Mouse (Mus musculus) midbrain, embryonic 14.5 days (tissue): Measurements from ENCODE around the gene Pms1. TPM values are rescaled to one million over a fixed set of nuclear protein-coding genes. Genes with fewer than 3 reads are reported as not detected.

ENCODE experiments used
- ATAC-seq: fragments of 200-750 bp; cut with Nextera tagmentation; 2 replicates; pipeline ENCODE4 v1.8.0; 2017; ENCODE audit warnings: moderate number of reproducible peaks, moderate library complexity; ENCODE audit not compliant: low FRiP score, low TSS enrichment
- DNase-seq: peaks from one replicate; pipeline ENCODE4 v3.0.0-alpha.2; 2015
- H3K27ac ChIP-seq: fragments of 300-500 bp; sonication (generic); replicated peaks from 2 replicates; pipeline ENCODE4 v1.5.1; 2014; ENCODE audit warnings: mild to moderate bottlenecking, low read depth, low read length, moderate library complexity
- H3K27me3 ChIP-seq: fragments of 300-500 bp; sonication (generic); 2 replicates; pipeline ENCODE4 v1.6.1; 2014; ENCODE audit warnings: low read length, control low read depth, mixed read lengths; ENCODE audit not compliant: control insufficient read depth, insufficient read depth
- H3K36me3 ChIP-seq: fragments of 300-500 bp; sonication (generic); 2 replicates; pipeline ENCODE4 v1.6.1; 2014; ENCODE audit warnings: low read length, control low read depth; ENCODE audit not compliant: control insufficient read depth, insufficient read depth
- H3K4me1 ChIP-seq: fragments of 300-500 bp; sonication (generic); 2 replicates; pipeline ENCODE4 v1.6.1; 2014; ENCODE audit warnings: mild to moderate bottlenecking, antibody characterized with exemption, low read length, control low read depth; ENCODE audit not compliant: control insufficient read depth, insufficient read depth
- H3K4me2 ChIP-seq: fragments of 300-500 bp; sonication (generic); 2 replicates; pipeline ENCODE4 v1.6.1; 2014; ENCODE audit warnings: mild to moderate bottlenecking, low read length, moderate library complexity
- H3K4me3 ChIP-seq: fragments of 300-500 bp; sonication (generic); replicated peaks from 2 replicates; pipeline ENCODE4 v1.5.1; 2014; ENCODE audit warnings: low read depth, low read length
- H3K9ac ChIP-seq: fragments of 300-500 bp; sonication (generic); replicated peaks from 2 replicates; pipeline ENCODE4 v1.6.1; 2014; ENCODE audit warnings: mild to moderate bottlenecking, low read length, moderate library complexity
- H3K9me3 ChIP-seq: fragments of 300-500 bp; sonication (generic); 2 replicates; pipeline ENCODE4 v1.6.1; 2016; ENCODE audit warnings: low read length, control low read depth, mixed read lengths; ENCODE audit not compliant: control insufficient read depth
- WGBS: fragments of 180-500 bp; shearing (Covaris S2); extraction: QIAGEN DNeasy Blood & Tissue Kit; methylation state at CpG from one replicate; pipeline ENCODE4 v1.1.7; 2014; 5-methylcytosine and 5-hydroxymethylcytosine counted together
- polyA plus RNA-seq: library from polyadenylated mRNA; unstranded; fragments of >200 nt; fragmentation: Nextera tagmentation; extraction: Ambion mirVana; gene quantifications from 2 replicates; pipeline ENCODE4 v1.2.1, GENCODE M21; 2014

The Pms1 gene
- polyA plus RNA-seq, 1 experiment from 2014 or later = 10.8 TPM

DNA sequence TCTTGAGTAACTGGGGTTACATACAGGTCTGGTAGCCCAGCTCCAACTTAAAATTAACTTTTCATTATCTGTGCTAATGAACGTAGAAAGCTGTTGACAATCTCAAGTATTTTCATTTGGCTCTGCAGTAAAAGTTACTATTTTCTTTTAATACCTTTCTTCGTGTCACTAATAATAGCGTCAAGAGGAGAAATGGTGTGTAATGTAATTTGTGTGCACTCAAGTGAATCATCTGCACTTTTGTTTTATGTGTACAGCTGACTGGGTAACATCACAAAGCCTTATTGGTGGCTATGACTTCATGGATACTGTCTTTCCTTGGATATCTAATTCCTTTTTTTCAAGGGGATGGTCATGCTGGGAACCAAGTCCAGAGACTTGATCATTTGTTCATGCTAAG lies 110.5 kb downstream of the Pms1 start:
- Histone ChIP-seq H3K27ac (no peak overlapping the region), H3K36me3 (no peaks in the 10 kb centered on the region), H3K27me3 (no peaks in the 10 kb centered on the region), H3K4me1 (no peaks in the 10 kb centered on the region), H3K4me3 (no peak overlapping the region), H3K4me2 (no peak overlapping the region), H3K9me3 (no peaks in the 10 kb centered on the region), H3K9ac (no peak overlapping the region)
- no peak for ATAC-seq
- DNase-seq = no peak
- 90% methylated on average over 3 of the region's 3 CpGs for WGBS

GRCm38 (mm10) chr1:53157715-53158114 lies 139.1 kb downstream of the Pms1 start:
- ATAC-seq (no peak), DNase-seq (no peak)
- Histone ChIP-seq H3K4me2 (no peak overlapping the region), H3K4me3 (no peak overlapping the region), H3K9me3 (no peaks in the 10 kb centered on the region), H3K9ac (no peak overlapping the region), H3K27ac (no peak overlapping the region), H3K4me1 (no peaks in the 10 kb centered on the region), H3K36me3 (no peaks in the 10 kb centered on the region), H3K27me3 (no peaks in the 10 kb centered on the region)
- 69% methylated on average over 6 of the region's 6 CpGs for WGBS

Other genes with a start within 250 kb of the Pms1 start
- gene Mstn, start 235.4 kb downstream of the Pms1 start, polyA plus RNA-seq = 0.11 and 0.39 TPM in 2 replicates
- gene 1700019A02Rik, start 109.4 kb downstream of the Pms1 start, polyA plus RNA-seq = not detected in 2 replicates
- 66.1 and 74.8 TPM in 2 replicates for gene Ormdl1, start 77 bp upstream of the Pms1 start, polyA plus RNA-seq
- gene Gm28778, start 93 bp upstream of the Pms1 start, polyA plus RNA-seq = not detected in 2 replicates
- gene Osgepl1, start 16.6 kb upstream of the Pms1 start, polyA plus RNA-seq = 21.8 and 24.2 TPM in 2 replicates
- gene Asdurf, start 55.6 kb upstream of the Pms1 start, polyA plus RNA-seq = 9.4 and 11.5 TPM in 2 replicates
- gene Gm28551, start 55.6 kb upstream of the Pms1 start, polyA plus RNA-seq = 2.4 and 2.5 TPM in 2 replicates
- gene Asnsd1, start 55.7 kb upstream of the Pms1 start, polyA plus RNA-seq = 52.4 and 71.2 TPM in 2 replicates